Mouse (Mus musculus) small intestine, adult 2 months (tissue): ENCODE results near the gene Gm29427.

ENCODE experiments used
- CTCF ChIP-seq: fragments of 200-500 bp; IDR thresholded peaks from 2 replicates; pipeline ENCODE4 v1.5.1; 2012; ENCODE audit warnings: low read depth, mild to moderate bottlenecking, control low read depth, inconsistent platforms, low read length, moderate library complexity, mixed read lengths; ENCODE audit not compliant: insufficient replicate concordance, insufficient read length; ENCODE audit errors: extremely low read depth
- POLR2A ChIP-seq: fragments of 200-500 bp; IDR thresholded peaks from 2 replicates; pipeline ENCODE4 v1.6.1; 2012; ENCODE audit warnings: low read depth, mild to moderate bottlenecking, control low read depth, inconsistent platforms, low read length, moderate library complexity

GRCm38 (mm10) chr1:130724206-130724605, 8.6 kb upstream of the Gm29427 start:
- TF ChIP-seq CTCF (no peak), POLR2A (no peak)
